Mouse (Mus musculus) left cerebral cortex, postnatal 25 days (tissue): Measurements from ENCODE around the gene Ntn1. TPM values are rescaled to one million over a fixed set of nuclear protein-coding genes. Genes with fewer than 3 reads are reported as not detected.

Experiments
- DNase-seq, 2 experiments: peaks; one replicate each; pipeline ENCODE4 v3.0.0; 2022; ENCODE audit warnings: low spot score in 2 of 2, mixed read lengths in 1 of 2
- intact Hi-C: fragments of 180-260 bp; cut with DNase I; formaldehyde crosslinking; loops from one replicate; pipeline ENCODE4 v1.15.1; 2025
- total RNA-seq, 2 experiments: library from RNA; stranded (reverse); gene quantifications; 2 replicates each; pipeline ENCODE4 v1.2.3; 2021

Ntn1 gene
- total RNA-seq, 2 experiments from 2014 or later: 6.0 to 7.9 TPM

GRCm38 (mm10) chr11:68385921-68386588 lies 14.6 kb downstream of the Ntn1 start:
- no peak for DNase-seq
- intact Hi-C loops: no loop called here

GRCm38 (mm10) chr11:68385021-68385821 lies 15.4 kb downstream of the Ntn1 start:
- intact Hi-C loops: no loop called here
- DNase-seq: peak in 1 of 2 experiments; percentile 9

- DNase-seq: no peak
- intact Hi-C loops: no loop called here
Observed at GRCm38 (mm10) chr11:68384592-68385020, 16.0 kb downstream of the Ntn1 start.

GRCm38 (mm10) chr11:68384131-68384530 lies 16.5 kb downstream of the Ntn1 start:
- intact Hi-C loops: no loop called here

GRCm38 (mm10) chr11:68383519-68383918 lies 17.1 kb downstream of the Ntn1 start:
- intact Hi-C loops: no loop called here
- DNase-seq: no peak

More at GRCm38 (mm10) chr11:68384131-68384530, 16.5 kb downstream of the Ntn1 start:
- DNase-seq: no peak

GRCm38 (mm10) chr11:68381833-68382232 lies 18.8 kb downstream of the Ntn1 start:
- intact Hi-C loops: no loop called here
- DNase-seq: peak in 1 of 2 experiments; percentile 55

- DNase-seq: no peak
- intact Hi-C loops: no loop called here
Observed at GRCm38 (mm10) chr11:68381318-68381717, 19.3 kb downstream of the Ntn1 start.

- DNase-seq: no peak
- intact Hi-C loops: no loop called here
Observed at GRCm38 (mm10) chr11:68378946-68379764, 21.5 kb downstream of the Ntn1 start.

GRCm38 (mm10) chr11:68378419-68378818 lies 22.2 kb downstream of the Ntn1 start:
- no peak for DNase-seq
- intact Hi-C loops: no loop called here

GRCm38 (mm10) chr11:68373105-68373504 lies 27.5 kb downstream of the Ntn1 start:
- DNase-seq: no peak
- intact Hi-C loops: no loop called here

- no peak for DNase-seq
- intact Hi-C loops: no loop called here
Observed at GRCm38 (mm10) chr11:68371609-68372008, 29.0 kb downstream of the Ntn1 start.

GRCm38 (mm10) chr11:68356901-68357300 lies 43.7 kb downstream of the Ntn1 start:
- no peak for DNase-seq
- intact Hi-C loops: no loop called here

GRCm38 (mm10) chr11:68355561-68355960 lies 45.1 kb downstream of the Ntn1 start:
- no peak for DNase-seq
- intact Hi-C loops: no loop called here

- intact Hi-C loops: no loop called here
- no peak for DNase-seq
Observed at GRCm38 (mm10) chr11:68354848-68355247, 45.8 kb downstream of the Ntn1 start.

- DNase-seq: no peak
- intact Hi-C loops: no loop called here
Observed at GRCm38 (mm10) chr11:68352236-68352635, 48.4 kb downstream of the Ntn1 start.

GRCm38 (mm10) chr11:68348851-68349250 lies 51.8 kb downstream of the Ntn1 start:
- intact Hi-C loops: no loop called here
- no peak for DNase-seq

GRCm38 (mm10) chr11:68348083-68348482 lies 52.5 kb downstream of the Ntn1 start:
- DNase-seq: no peak
- intact Hi-C loops: no loop called here

- intact Hi-C loops: no loop called here
- DNase-seq: no peak
Observed at GRCm38 (mm10) chr11:68347508-68347907, 53.1 kb downstream of the Ntn1 start.

GRCm38 (mm10) chr11:68346099-68346498 lies 54.5 kb downstream of the Ntn1 start:
- intact Hi-C loops: no loop called here
- DNase-seq: no peak

- intact Hi-C loops: no loop called here
Observed at GRCm38 (mm10) chr11:68344221-68344620, 56.4 kb downstream of the Ntn1 start.

More at GRCm38 (mm10) chr11:68344221-68344620, 56.4 kb downstream of the Ntn1 start:
- no peak for DNase-seq
